Mouse (Mus musculus) lung, adult 18-20 months (tissue): ENCODE results near the gene Shb.
A peak's percentile ranks its signal among the peaks of the same experiment; 100 is the strongest.

Source experiments
- DNase-seq, 2 experiments: peaks; one replicate each; pipeline ENCODE4 v3.0.0; 2022; ENCODE audit warnings: mixed read lengths in 2 of 2

The Shb gene

GRCm38 (mm10) chr4:45532375-45532774 is at the start of gene Shb:
TSS of gene Shb (minus strand) at chr4:45532470.
- DNase-seq, result peak; percentile 80 to 88

- no peak for DNase-seq
Measured at GRCm38 (mm10) chr4:45581095-45581494, 48.8 kb upstream of the Shb start.

GRCm38 (mm10) chr4:45578554-45579370 is 46.5 kb upstream of the Shb start:
- DNase-seq, result no peak

GRCm38 (mm10) chr4:45577631-45578030 is 45.4 kb upstream of the Shb start:
- no peak for DNase-seq

- no peak for DNase-seq
Measured at GRCm38 (mm10) chr4:45574614-45575169, 42.4 kb upstream of the Shb start.

GRCm38 (mm10) chr4:45569521-45569920 is 37.3 kb upstream of the Shb start:
- no peak for DNase-seq

- no peak for DNase-seq
Measured at GRCm38 (mm10) chr4:45558211-45558610, 25.9 kb upstream of the Shb start.

GRCm38 (mm10) chr4:45552571-45552970 is 20.3 kb upstream of the Shb start:
- peak; percentile 32 to 59 for DNase-seq

- no peak for DNase-seq
Measured at GRCm38 (mm10) chr4:45550970-45551369, 18.7 kb upstream of the Shb start.

- DNase-seq, result peak; percentile 32 to 41
Measured at GRCm38 (mm10) chr4:45549514-45549913, 17.2 kb upstream of the Shb start.

GRCm38 (mm10) chr4:45545851-45546250 is 13.6 kb upstream of the Shb start:
- DNase-seq, result no peak

GRCm38 (mm10) chr4:45543481-45544051 is 11.3 kb upstream of the Shb start:
- no peak for DNase-seq

GRCm38 (mm10) chr4:45540151-45540933 is 8.1 kb upstream of the Shb start:
- no peak for DNase-seq

- no peak for DNase-seq
Measured at GRCm38 (mm10) chr4:45539187-45539586, 6.9 kb upstream of the Shb start.

GRCm38 (mm10) chr4:45533436-45533940 is 1.2 kb upstream of the Shb start:
- no peak for DNase-seq

- DNase-seq, result peak; percentile 94 to 95
Measured at GRCm38 (mm10) chr4:45530662-45531542, 1.4 kb downstream of the Shb start.

- DNase-seq, result peak; percentile 59
Measured at GRCm38 (mm10) chr4:45529986-45530597, 2.2 kb downstream of the Shb start.

GRCm38 (mm10) chr4:45529201-45529985 is 2.9 kb downstream of the Shb start:
- DNase-seq, result no peak

GRCm38 (mm10) chr4:45528355-45529198 is 3.7 kb downstream of the Shb start:
- no peak for DNase-seq
